Mouse (Mus musculus) cortical plate, adult 2 months (tissue): ENCODE measurements at regions not wholly inside any gene's neighbourhood (a gene's known extent, or its start where the extent isn't known, plus 50 kb on each side); places are given as distances from the start of the nearest gene placed in this dataset.

Experiments used
- H3K27ac ChIP-seq: fragments of 200-500 bp; 2 replicates; pipeline ENCODE4 v1.5.1; 2012; ENCODE audit warnings: low read length, control low read depth, inconsistent platforms; ENCODE audit not compliant: insufficient read depth
- H3K4me1 ChIP-seq: fragments of 200-500 bp; 2 replicates; pipeline ENCODE4 v1.6.1; 2011; ENCODE audit warnings: low read length; ENCODE audit not compliant: control insufficient read depth, insufficient read depth
- H3K4me3 ChIP-seq: fragments of 200-500 bp; 2 replicates; pipeline ENCODE4 v1.5.1; 2011; ENCODE audit warnings: mild to moderate bottlenecking, low read length, control low read depth; ENCODE audit not compliant: insufficient read depth
- CTCF ChIP-seq: fragments of 200-500 bp; IDR thresholded peaks from 2 replicates; pipeline ENCODE4 v1.5.1; 2011; ENCODE audit warnings: mild to moderate bottlenecking, control low read depth, low read length; ENCODE audit not compliant: insufficient read depth; ENCODE audit errors: extremely low read depth
- POLR2A ChIP-seq: fragments of 200-500 bp; IDR thresholded peaks from 2 replicates; pipeline ENCODE4 v1.6.1; 2011; ENCODE audit warnings: mild to moderate bottlenecking, low read length, control low read depth; ENCODE audit not compliant: insufficient read depth; ENCODE audit errors: extremely low read depth

DNA sequence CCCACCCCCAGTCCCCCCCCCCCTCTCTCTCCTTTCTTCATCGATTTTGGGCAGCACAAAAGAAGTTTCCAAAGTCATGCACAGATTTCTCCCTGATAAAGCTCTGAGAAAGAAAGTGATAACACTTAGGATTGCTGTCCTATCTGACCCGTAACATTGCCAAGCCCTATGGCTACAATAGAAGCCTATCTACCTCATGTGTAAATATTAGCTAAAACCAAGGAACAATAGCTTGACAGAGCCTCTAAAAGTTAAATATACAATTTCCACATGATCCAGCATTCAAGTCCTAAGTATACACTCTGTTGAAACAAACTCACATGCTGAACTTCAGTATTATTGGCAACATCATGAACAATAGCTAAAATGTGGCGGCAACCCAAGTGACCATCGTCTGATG lies 864.9 kb downstream of the Efnb2 start:
- no peak overlapping the region for H3K4me3 ChIP-seq
- H3K4me1 ChIP-seq, result no peaks in the 10 kb centered on the region
- TF ChIP-seq POLR2A (no peak), CTCF (no peak)
- H3K27ac ChIP-seq, result no peak overlapping the region

- no peaks in the 10 kb centered on the region for H3K4me1 ChIP-seq
- no peak overlapping the region for H3K27ac ChIP-seq
- TF ChIP-seq CTCF, result no peak
- no peak overlapping the region for H3K4me3 ChIP-seq
Measured at GRCm38 (mm10) chr8:7763820-7764219, 897.2 kb downstream of the Efnb2 start.

DNA sequence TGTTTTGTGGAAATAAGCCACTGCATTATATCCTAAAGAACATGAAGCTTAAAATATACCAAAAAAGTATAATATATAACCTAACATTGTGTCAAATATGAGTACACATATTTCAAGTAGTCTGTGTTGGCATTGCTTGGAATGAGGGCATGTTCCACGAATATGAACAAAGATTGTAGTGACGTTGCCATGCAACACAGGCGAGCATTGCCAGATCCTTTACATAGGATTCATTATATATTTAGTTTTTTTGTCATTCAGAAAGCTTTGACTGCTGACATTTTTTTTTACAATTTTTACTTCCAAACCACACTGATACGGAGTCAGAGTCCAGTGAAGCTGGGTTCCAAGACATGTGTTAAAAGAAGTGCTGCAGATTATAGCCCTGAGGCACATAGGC lies 900.1 kb downstream of the Efnb2 start:
- no peak for TF ChIP-seq POLR2A
- no peak for TF ChIP-seq CTCF
- Histone ChIP-seq H3K4me3 (no peak overlapping the region), H3K4me1 (no peaks in the 10 kb centered on the region), H3K27ac (no peak overlapping the region)

DNA sequence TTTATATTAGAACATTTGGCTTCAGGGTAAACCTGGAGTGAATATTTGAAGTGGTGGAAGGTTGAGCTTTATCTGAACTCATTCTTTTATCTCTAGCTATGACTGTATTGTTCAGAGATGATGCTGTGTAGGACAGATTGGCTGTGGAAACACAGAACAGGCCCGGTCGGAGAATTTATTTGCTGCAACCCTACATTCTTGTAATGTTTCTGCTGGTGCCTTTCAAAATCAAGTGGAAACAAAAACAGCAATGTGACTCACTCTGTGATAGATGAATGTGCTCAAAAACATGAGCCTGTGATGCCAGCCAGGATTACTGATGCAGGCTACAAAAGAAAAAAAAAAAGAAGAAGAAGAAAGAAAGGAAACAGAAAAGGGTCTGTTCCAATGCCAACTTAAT lies 928.3 kb downstream of the Efnb2 start:
- Histone ChIP-seq H3K4me1 (no peaks in the 10 kb centered on the region), H3K27ac (no peak overlapping the region), H3K4me3 (no peak overlapping the region)
- no peak for TF ChIP-seq POLR2A
- no peak for TF ChIP-seq CTCF

GRCm38 (mm10) chr8:7721880-7722279 lies 939.2 kb downstream of the Efnb2 start:
- Histone ChIP-seq H3K4me1 (no peaks in the 10 kb centered on the region), H3K27ac (no peak overlapping the region), H3K4me3 (no peak overlapping the region)
- TF ChIP-seq POLR2A (no peak), CTCF (no peak)

DNA sequence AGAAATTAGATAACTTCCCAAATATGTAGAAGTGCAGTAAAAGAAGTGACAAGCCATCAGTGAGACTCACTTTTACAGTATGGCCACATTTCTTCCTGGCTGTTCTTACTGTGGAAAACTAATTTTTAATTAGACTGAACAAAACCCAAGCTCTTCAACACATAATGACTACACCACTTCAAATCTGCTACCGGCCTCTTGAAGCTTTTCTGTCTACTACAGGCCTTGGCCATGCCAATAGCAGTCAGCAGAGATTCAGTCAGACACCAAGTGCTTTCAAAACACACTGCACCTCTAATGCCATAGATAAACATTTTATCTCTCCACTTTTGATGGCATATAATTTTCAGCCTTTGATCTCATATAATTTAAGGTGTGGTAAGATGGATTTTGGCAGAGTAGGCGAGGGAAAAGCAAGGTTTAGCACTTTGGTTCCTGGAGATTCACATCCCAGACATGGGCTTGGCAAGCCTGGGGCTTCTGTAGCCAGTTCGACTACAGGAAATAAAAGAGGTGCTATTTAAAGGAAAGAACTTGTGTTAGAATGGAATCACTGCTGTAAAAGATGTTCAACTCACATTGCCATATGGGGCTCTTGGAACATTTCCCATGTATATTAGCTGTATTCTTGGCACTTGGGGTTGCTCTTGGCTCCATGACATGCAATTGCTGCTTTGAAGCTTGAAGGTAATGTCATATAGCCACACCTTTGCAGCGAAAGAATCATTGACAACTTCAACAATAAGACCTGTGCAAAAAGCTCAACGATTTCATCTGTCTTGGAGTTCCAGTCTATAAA lies 941.9 kb downstream of the Efnb2 start:
- no peak overlapping the region for H3K4me3 ChIP-seq
- H3K4me1 ChIP-seq, result no peaks in the 10 kb centered on the region
- no peak for TF ChIP-seq POLR2A
- TF ChIP-seq CTCF, result no peak
- 0 out of 2 replicates have a peak overlapping the region, but pooled peaks have one; percentile 46 for H3K27ac ChIP-seq

GRCm38 (mm10) chr8:7710764-7711163 lies 950.3 kb downstream of the Efnb2 start:
- Histone ChIP-seq H3K27ac (no peak overlapping the region), H3K4me1 (no peaks in the 10 kb centered on the region), H3K4me3 (no peak overlapping the region)
- TF ChIP-seq CTCF (no peak), POLR2A (no peak)

DNA sequence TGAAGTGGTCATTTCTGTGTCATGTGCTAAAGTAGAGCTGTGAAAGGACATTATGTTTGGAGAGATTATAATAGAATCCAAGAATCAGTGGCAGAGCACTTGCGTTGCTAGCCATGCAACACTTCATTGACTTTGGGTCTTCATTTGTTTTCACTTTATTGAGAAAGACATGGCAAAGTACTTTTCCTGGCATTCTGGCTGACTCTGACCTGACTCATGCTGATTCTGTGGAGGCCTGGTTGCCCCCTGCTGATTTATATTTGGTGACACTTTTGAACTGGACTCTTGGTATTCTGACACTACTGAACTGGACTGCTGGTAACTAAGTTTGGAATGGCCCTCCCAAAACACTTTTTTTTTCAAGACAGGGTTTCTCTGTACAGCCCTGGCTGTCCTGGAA lies 951.6 kb downstream of the Efnb2 start:
- no peak for TF ChIP-seq POLR2A
- TF ChIP-seq CTCF, result no peak
- Histone ChIP-seq H3K4me1 (no peaks in the 10 kb centered on the region), H3K4me3 (no peak overlapping the region), H3K27ac (no peak overlapping the region)

DNA sequence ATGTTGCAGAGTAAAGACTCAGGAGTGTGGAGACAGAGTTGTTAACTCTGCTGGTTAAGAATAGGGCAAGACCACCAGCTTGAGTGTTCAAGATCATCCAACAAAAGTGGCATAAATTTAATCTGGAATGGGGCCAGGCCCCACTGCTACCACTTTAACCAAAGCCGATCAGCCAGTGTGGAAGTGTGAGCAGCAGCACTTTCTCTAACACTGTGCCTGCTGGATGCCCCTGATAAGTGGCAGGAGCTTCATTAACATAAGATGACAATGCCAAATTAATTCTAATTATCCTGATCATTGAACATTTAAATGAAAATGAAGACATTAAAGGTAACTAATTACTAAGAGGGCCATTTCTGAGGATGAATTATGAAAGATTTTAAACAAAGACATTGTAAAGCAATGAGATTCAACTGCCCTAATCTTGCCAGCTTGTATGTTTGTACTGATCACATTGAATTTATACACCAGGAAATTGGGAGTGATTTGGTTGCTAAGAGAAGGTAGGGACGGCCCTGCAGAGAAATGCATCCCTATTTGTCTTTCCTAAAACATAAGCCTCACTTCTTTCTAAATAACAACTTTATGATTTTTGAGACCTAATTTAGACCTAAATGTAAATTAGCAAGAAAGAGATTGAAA lies 969.6 kb downstream of the Efnb2 start:
- Histone ChIP-seq H3K4me3 (no peak overlapping the region), H3K27ac (no peak overlapping the region), H3K4me1 (no peaks in the 10 kb centered on the region)
- TF ChIP-seq CTCF (no peak), POLR2A (no peak)

DNA sequence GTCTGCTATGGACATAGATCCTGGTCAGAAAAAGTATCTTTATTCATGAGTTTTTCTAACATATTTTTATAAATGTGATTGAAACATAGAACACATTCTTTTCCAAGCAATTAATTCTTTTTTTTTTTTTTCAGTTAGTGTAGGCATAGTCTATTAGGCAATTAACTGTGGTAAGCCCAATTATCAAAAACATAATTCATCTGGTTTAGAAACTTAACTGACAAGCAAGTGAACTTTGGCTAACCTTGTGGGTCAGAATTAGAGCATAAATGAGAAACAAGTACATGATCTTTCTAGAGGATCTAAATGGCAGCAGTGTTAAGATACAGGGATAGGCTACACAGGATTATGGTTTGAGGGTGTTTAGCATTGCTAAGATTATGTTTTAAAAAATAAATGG lies 1007.2 kb downstream of the Efnb2 start:
- Histone ChIP-seq H3K27ac (no peak overlapping the region), H3K4me3 (no peak overlapping the region), H3K4me1 (no peaks in the 10 kb centered on the region)
- no peak for TF ChIP-seq CTCF
- TF ChIP-seq POLR2A, result no peak
